Mouse (Mus musculus): ENCODE results near the gene Plp2.

- no peak for TF ChIP-seq CTCF (IDR thresholded peaks at IDR 0.05; ENCODE audit: borderline replicate concordance, control insufficient read depth, extremely low read depth, insufficient read depth, low read length, poor library complexity)
- no peak for TF ChIP-seq POLR2A (IDR thresholded peaks at IDR 0.05; ENCODE audit: control insufficient read depth, extremely low read depth, insufficient read depth, low read length, poor library complexity)
Measured at GRCm38 (mm10) chrX:7673578-7674281, 2.5 kb upstream of the Plp2 start.
